Mouse (Mus musculus) E14TG2a.4 (cell line): Measurements from ENCODE around the gene Lcn10.
A peak's percentile ranks its signal among the peaks of the same experiment; 100 is the strongest.

Source experiments
- H3K27me3 ChIP-seq: 2 replicates; pipeline ENCODE4 v1.6.1; 2014; ENCODE audit warnings: low read length, control low read depth; ENCODE audit not compliant: insufficient read depth
- H3K36me3 ChIP-seq: 2 replicates; pipeline ENCODE4 v1.6.1; 2014; ENCODE audit warnings: low read length, control low read depth; ENCODE audit not compliant: insufficient read depth
- H3K4me1 ChIP-seq: replicated peaks from 2 replicates; pipeline ENCODE4 v1.6.1; 2014; ENCODE audit warnings: low read depth, low read length, control low read depth
- H3K4me3 ChIP-seq: replicated peaks from 2 replicates; pipeline ENCODE4 v1.5.1; 2014; ENCODE audit warnings: mild to moderate bottlenecking, low read length
- H3K9me3 ChIP-seq: 2 replicates; pipeline ENCODE4 v1.6.1; 2014; ENCODE audit warnings: low read length, control low read depth
- CTCF ChIP-seq: conservative IDR thresholded peaks from 2 replicates; pipeline ENCODE4 v1.5.1; 2014; ENCODE audit warnings: low read length
- NANOG ChIP-seq: IDR thresholded peaks from 2 replicates; pipeline ENCODE4 v1.6.1; 2014; ENCODE audit warnings: borderline replicate concordance, low read length, mixed read lengths
- POU5F1 ChIP-seq: IDR thresholded peaks from 2 replicates; pipeline ENCODE4 v1.6.1; 2014; ENCODE audit warnings: low read length, borderline replicate concordance

Gene Lcn10

GRCm38 (mm10) chr2:25682426-25682825 lies at the start of gene Lcn10:
Gene Lcn10, plus strand, starts transcription at chr2:25682726.
- Histone ChIP-seq H3K27me3 (peaks cover 22% of the 10 kb centered on the region), H3K36me3 (no peaks in the 10 kb centered on the region), H3K4me1 (no peaks in the 10 kb centered on the region), H3K9me3 (no peaks in the 10 kb centered on the region), H3K4me3 (no peak within 1 kb of the TSS)
- no peak for TF ChIP-seq CTCF
- no peak for TF ChIP-seq POU5F1
- no peak for TF ChIP-seq NANOG

GRCm38 (mm10) chr2:25633616-25634015 lies 48.9 kb upstream of the Lcn10 start:
- Histone ChIP-seq H3K27me3 (peaks cover 2% of the 10 kb centered on the region; the same call in 1 of the 2 replicates), H3K4me3 (no peak overlapping the region), H3K9me3 (no peaks in the 10 kb centered on the region), H3K36me3 (no peaks in the 10 kb centered on the region), H3K4me1 (no peaks in the 10 kb centered on the region)
- TF ChIP-seq CTCF (no peak), NANOG (no peak), POU5F1 (no peak)

- H3K27me3 ChIP-seq = peaks cover 2% of the 10 kb centered on the region; the same call in 1 of the 2 replicates
- H3K4me3 ChIP-seq = no peak overlapping the region
- H3K9me3 ChIP-seq = no peaks in the 10 kb centered on the region
- no peaks in the 10 kb centered on the region for H3K4me1 ChIP-seq
- no peaks in the 10 kb centered on the region for H3K36me3 ChIP-seq
- TF ChIP-seq POU5F1 (no peak), CTCF (no peak; the same call in 1 of the 2 replicates), NANOG (no peak)
Measured at GRCm38 (mm10) chr2:25634046-25634445, 48.5 kb upstream of the Lcn10 start.

GRCm38 (mm10) chr2:25639890-25640289 lies 42.6 kb upstream of the Lcn10 start:
- TF ChIP-seq CTCF = peak; percentile 73
- TF ChIP-seq POU5F1 = no peak
- no peaks in the 10 kb centered on the region for H3K36me3 ChIP-seq
- no peak overlapping the region for H3K4me3 ChIP-seq
- peaks cover 2% of the 10 kb centered on the region; the same call in 1 of the 2 replicates for H3K27me3 ChIP-seq
- H3K4me1 ChIP-seq = no peaks in the 10 kb centered on the region
- no peaks in the 10 kb centered on the region for H3K9me3 ChIP-seq

GRCm38 (mm10) chr2:25652902-25653301 lies 29.6 kb upstream of the Lcn10 start, which contains the start of gene Lcn8:
Gene Lcn8, plus strand, starts transcription at chr2:25653120.
- TF ChIP-seq NANOG = no peak
- no peak for TF ChIP-seq CTCF
- TF ChIP-seq POU5F1 = no peak
- H3K27me3 ChIP-seq = peaks cover 27% of the 10 kb centered on the region
- no peaks in the 10 kb centered on the region for H3K36me3 ChIP-seq
- H3K4me3 ChIP-seq = no peak within 1 kb of the TSS
- H3K4me1 ChIP-seq = no peaks in the 10 kb centered on the region
- H3K9me3 ChIP-seq = no peaks in the 10 kb centered on the region

- Histone ChIP-seq H3K9me3 (no peaks in the 10 kb centered on the region), H3K4me3 (no peak overlapping the region), H3K27me3 (peaks cover 26% of the 10 kb centered on the region), H3K36me3 (no peaks in the 10 kb centered on the region), H3K4me1 (no peaks in the 10 kb centered on the region)
- no peak for TF ChIP-seq NANOG
- TF ChIP-seq POU5F1 = no peak
- no peak for TF ChIP-seq CTCF
Measured at GRCm38 (mm10) chr2:25654502-25654901, 28.0 kb upstream of the Lcn10 start.

- Histone ChIP-seq H3K27me3 (peaks cover 24% of the 10 kb centered on the region), H3K36me3 (no peaks in the 10 kb centered on the region)
- TF ChIP-seq CTCF (no peak), NANOG (no peak), POU5F1 (no peak)
Measured at GRCm38 (mm10) chr2:25656691-25657090, 25.8 kb upstream of the Lcn10 start.

GRCm38 (mm10) chr2:25657246-25657645 lies 25.3 kb upstream of the Lcn10 start:
- Histone ChIP-seq H3K27me3 (peaks cover 24% of the 10 kb centered on the region), H3K36me3 (no peaks in the 10 kb centered on the region), H3K4me3 (no peak overlapping the region), H3K4me1 (no peaks in the 10 kb centered on the region), H3K9me3 (no peaks in the 10 kb centered on the region)
- no peak for TF ChIP-seq CTCF

More at GRCm38 (mm10) chr2:25656691-25657090, 25.8 kb upstream of the Lcn10 start:
- no peaks in the 10 kb centered on the region for H3K4me1 ChIP-seq
- H3K4me3 ChIP-seq = no peak overlapping the region
- no peaks in the 10 kb centered on the region for H3K9me3 ChIP-seq

GRCm38 (mm10) chr2:25657652-25658051 lies 24.9 kb upstream of the Lcn10 start, which contains the start of gene Lcn5:
Gene Lcn5, plus strand, starts transcription at chr2:25657952.
- no peak within 1 kb of the TSS for H3K4me3 ChIP-seq
- no peaks in the 10 kb centered on the region for H3K36me3 ChIP-seq
- no peak for TF ChIP-seq CTCF
- no peak for TF ChIP-seq POU5F1
- TF ChIP-seq NANOG = no peak
- no peaks in the 10 kb centered on the region for H3K9me3 ChIP-seq
- peaks cover 24% of the 10 kb centered on the region for H3K27me3 ChIP-seq
- no peaks in the 10 kb centered on the region for H3K4me1 ChIP-seq
